Mouse (Mus musculus) liver, embryonic 18 days (tissue): Measurements from ENCODE around the gene Camta2. TPM values are rescaled to one million over a fixed set of nuclear protein-coding genes. Genes with fewer than 3 reads are reported as not detected.

ENCODE experiments used
- polyA plus RNA-seq: library from polyadenylated mRNA; depleted of rRNA; stranded (reverse); fragments of >200 nt; gene quantifications from 2 replicates; pipeline ENCODE4 v1.2.3, GENCODE M21; 2012; rRNA removed

Gene Camta2
- 3.3 and 4.2 TPM in 2 replicates for polyA plus RNA-seq

GRCm38 (mm10) chr11:70687601-70688199 lies at the start of gene Camta2:
Camta2 (minus strand) TSS chr11:70688105.

GRCm38 (mm10) chr11:70699722-70700556 lies 12.0 kb upstream of the Camta2 start, which contains the start of the genes Inca1 and Kif1c:
Inca1 (minus strand) TSS chr11:70700155.
Kif1c (plus strand) TSS chr11:70700548.

GRCm38 (mm10) chr11:70668771-70669505 lies 19.0 kb downstream of the Camta2 start, which contains the start of gene Spag7:
Spag7 (minus strand) TSS chr11:70669416.

GRCm38 (mm10) chr11:70656964-70657363 lies 30.9 kb downstream of the Camta2 start, which contains the start of gene Eno3:
Eno3 (plus strand) TSS chr11:70657202.

GRCm38 (mm10) chr11:70654198-70654922 lies 33.5 kb downstream of the Camta2 start, which contains the start of gene Pfn1:
Pfn1 (minus strand) TSS chr11:70654644.

GRCm38 (mm10) chr11:70646691-70647650 lies 40.9 kb downstream of the Camta2 start, which contains the start of the genes Rnf167 and Slc25a11:
Rnf167 (plus strand) TSS chr11:70647235.
Slc25a11 (minus strand) TSS chr11:70647479.

GRCm38 (mm10) chr11:70638714-70639278 lies 49.1 kb downstream of the Camta2 start, which contains the start of gene Gp1ba:
Gp1ba (plus strand) TSS chr11:70639122.

Other genes with a start within 250 kb of the Camta2 start
- gene Med11, start 236.2 kb downstream of the Camta2 start, polyA plus RNA-seq, result 13.6 and 15.2 TPM in 2 replicates
- gene Zmynd15, start 228.7 kb downstream of the Camta2 start, polyA plus RNA-seq, result 0.85 and 0.97 TPM in 2 replicates
- 6.0 and 7.3 TPM in 2 replicates for gene Cxcl16, start 228.1 kb downstream of the Camta2 start, polyA plus RNA-seq
- 0.95 and 1.3 TPM in 2 replicates for gene Tm4sf5, start 182.9 kb downstream of the Camta2 start, polyA plus RNA-seq
- gene Vmo1, start 173.5 kb downstream of the Camta2 start, polyA plus RNA-seq, result 0.49 and 0.77 TPM in 2 replicates
- gene Gltpd2, start 168.9 kb downstream of the Camta2 start, polyA plus RNA-seq, result 20.0 TPM in 2 replicates
- 144 and 153 TPM in 2 replicates for gene Psmb6, start 162.7 kb downstream of the Camta2 start, polyA plus RNA-seq
- gene Gm40193, start 155.2 kb downstream of the Camta2 start, polyA plus RNA-seq, result not detected in 2 replicates
- gene Pld2, start 148.0 kb downstream of the Camta2 start, polyA plus RNA-seq, result 4.7 and 5.0 TPM in 2 replicates
- 16.6 and 23.7 TPM in 2 replicates for gene Mink1, start 125.2 kb downstream of the Camta2 start, polyA plus RNA-seq
- gene 4930544D05Rik, start 72.3 kb downstream of the Camta2 start, polyA plus RNA-seq, result not detected in 2 replicates
- 0.08 and 0.17 TPM in 2 replicates for gene Chrne, start 68.9 kb downstream of the Camta2 start, polyA plus RNA-seq
- 2.2 and 2.8 TPM in 2 replicates for gene Gp1ba, start 49.0 kb downstream of the Camta2 start, polyA plus RNA-seq
- 50.1 and 53.4 TPM in 2 replicates for gene Rnf167, start 40.9 kb downstream of the Camta2 start, polyA plus RNA-seq
- 72.3 and 79.7 TPM in 2 replicates for gene Slc25a11, start 40.6 kb downstream of the Camta2 start, polyA plus RNA-seq
- gene Pfn1, start 33.5 kb downstream of the Camta2 start, polyA plus RNA-seq, result 372 and 387 TPM in 2 replicates
- 4.5 and 4.8 TPM in 2 replicates for gene Eno3, start 30.9 kb downstream of the Camta2 start, polyA plus RNA-seq
- 41.6 and 44.2 TPM in 2 replicates for gene Spag7, start 18.7 kb downstream of the Camta2 start, polyA plus RNA-seq
- gene Inca1, start 12.1 kb upstream of the Camta2 start, polyA plus RNA-seq, result 2.8 and 2.9 TPM in 2 replicates
- 13.2 and 15.3 TPM in 2 replicates for gene Kif1c, start 12.4 kb upstream of the Camta2 start, polyA plus RNA-seq
- 1.1 TPM in 2 replicates for gene Zfp3, start 76.1 kb upstream of the Camta2 start, polyA plus RNA-seq
- gene Scimp, start 124.5 kb upstream of the Camta2 start, polyA plus RNA-seq, result 0.84 and 1.1 TPM in 2 replicates
- 5.5 TPM in 2 replicates for gene Rabep1, start 156.7 kb upstream of the Camta2 start, polyA plus RNA-seq